14 mouse cellular contexts compared by ENCODE assay signal in the genomic region with DNA sequence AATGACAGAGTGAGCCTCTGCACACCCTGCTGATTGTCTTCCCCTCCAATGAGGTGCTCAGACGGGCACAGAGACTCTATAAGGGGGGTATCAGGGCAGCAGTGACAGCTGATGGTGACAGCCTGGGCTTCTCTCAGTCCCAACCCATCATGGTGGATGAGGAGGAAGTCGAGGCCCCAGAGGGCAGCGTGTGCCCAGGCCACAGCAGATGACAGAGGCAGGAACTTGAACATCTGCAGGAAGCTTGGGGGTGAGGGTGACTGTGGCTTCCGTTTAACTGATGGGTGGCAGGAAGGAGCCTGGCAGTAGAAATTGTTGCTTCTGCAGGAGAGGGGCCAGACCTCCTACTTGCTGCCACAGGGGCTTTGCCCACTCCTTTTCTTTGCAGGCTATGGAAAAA. TPM values are rescaled to one million over a fixed set of nuclear protein-coding genes. Genes with fewer than 3 reads are reported as not detected.
DNase-seq lines count a peak whose midpoint lies in the region; ATAC-seq and TF ChIP-seq lines count a peak whose summit lies in the region.
"Had no signal": no experiment of that assay in that cellular context is flagged by ENCODE, and none has a peak within 500 bp of the region (broad histone marks: within the 10 kb centered on the region; RNA-seq: fewer than 3 reads in every experiment).

No protein-coding gene starts in this region.

- H3K27me3 ChIP-seq in liver, postnatal 0 days (ENCODE audit: insufficient read depth, low read length) = no peaks in the 10 kb centered on the region
- H3K27me3 ChIP-seq in hindbrain, embryonic 12.5 days = no peaks in the 10 kb centered on the region
- H3K27me3 ChIP-seq: limb, embryonic 13.5 days had no signal

- H3K4me3 ChIP-seq in liver, postnatal 0 days (ENCODE audit: low read depth, low read length) = no peak overlapping the region
- H3K4me3 ChIP-seq in hindbrain, embryonic 12.5 days = no peak overlapping the region
- H3K4me3 ChIP-seq: erythroblast, embryonic 14.5 days; limb, embryonic 13.5 days; neural tube, embryonic 12.5 days had no signal

- no peaks in the 10 kb centered on the region for H3K36me3 ChIP-seq in liver, postnatal 0 days (replicated peaks; ENCODE audit: insufficient read depth, low read length)
- no peaks in the 10 kb centered on the region for H3K36me3 ChIP-seq in hindbrain, embryonic 12.5 days
- H3K36me3 ChIP-seq: limb, embryonic 13.5 days; neural tube, embryonic 12.5 days had no signal

- no peak overlapping the region for H3K9ac ChIP-seq in liver, postnatal 0 days (replicated peaks)
- H3K9ac ChIP-seq in hindbrain, embryonic 12.5 days = no peak overlapping the region
- H3K9ac ChIP-seq: hindbrain, embryonic 14.5 days; limb, embryonic 13.5 days; neural tube, embryonic 12.5 days had no signal

- peak overlapping the region; percentile 64 for H3K27ac ChIP-seq in liver, postnatal 0 days (ENCODE audit: low read depth)
- H3K27ac ChIP-seq in hindbrain, embryonic 12.5 days = no peak overlapping the region
- H3K27ac ChIP-seq: hindbrain, embryonic 14.5 days; limb, embryonic 13.5 days; neural tube, embryonic 12.5 days; stomach, postnatal 0 days had no signal

- 0 out of 2 replicates have a peak, but pooled peaks have one; percentile 12 for TF ChIP-seq EP300 in liver, postnatal 0 days (IDR thresholded peaks at IDR 0.05; ENCODE audit: low read depth)

- TF ChIP-seq CTCF in liver, postnatal 0 days (IDR thresholded peaks at IDR 0.05; ENCODE audit: low read depth) = no peak

- peak overlapping the region; percentile 40 for H3K4me2 ChIP-seq in liver, postnatal 0 days (ENCODE audit: low read depth, low read length)
- H3K4me2 ChIP-seq in hindbrain, embryonic 12.5 days (replicated peaks) = no peak overlapping the region
- H3K4me2 ChIP-seq: hindbrain, embryonic 14.5 days; limb, embryonic 13.5 days; neural tube, embryonic 12.5 days had no signal

- peaks cover 10% of the 10 kb centered on the region for H3K4me1 ChIP-seq in liver, postnatal 0 days (ENCODE audit: insufficient read depth)
- peaks cover 9% of the 10 kb centered on the region; the same call in 1 of the 2 replicates for H3K4me1 ChIP-seq in hindbrain, embryonic 12.5 days

- intact Hi-C loops in heart, postnatal 25 days (cut with DNase I) = no loop called here

- DNase-seq in heart, adult 9 months (ENCODE audit: low spot score in 2 of 2) = peak; percentile 24 to 55
- DNase-seq in heart, postnatal 25 days (ENCODE audit: low spot score) = no peak
- DNase-seq in T-cell, adult 2 months (ENCODE audit: low spot score) = peak; percentile 86
- DNase-seq in liver, postnatal 0 days = peak; percentile 65
- peak; percentile 89 to 90 for DNase-seq in spleen, postnatal 36 days (ENCODE audit: low spot score in 2 of 2)
- DNase-seq in right cerebral cortex, postnatal 25 days = no peak
- DNase-seq in cerebellum, postnatal 4 days (ENCODE audit: low spot score in 2 of 2) = no peak
- DNase-seq: adrenal gland, postnatal 36 days had no signal

- 26% methylated on average over 4 of the region's 4 CpGs for WGBS in liver, postnatal 0 days (ENCODE audit: insufficient replicate concordance)
- 64% methylated on average over 4 of the region's 4 CpGs for WGBS in hindbrain, embryonic 12.5 days

- peaks cover 4% of the 10 kb centered on the region for H3K9me3 ChIP-seq in liver, postnatal 0 days (ENCODE audit: low read length)
- H3K9me3 ChIP-seq in hindbrain, embryonic 12.5 days (replicated peaks) = no peaks in the 10 kb centered on the region
- H3K9me3 ChIP-seq: limb, embryonic 13.5 days had no signal

- peak; percentile 78 for ATAC-seq in liver, postnatal 0 days
- no peak for ATAC-seq in hindbrain, embryonic 12.5 days (ENCODE audit: low FRiP score)

RNA-seq across cellular contexts. Expression of gene Il21r, which starts 27.1 kb away (rescaled TPM):
- total RNA-seq in heart, postnatal 25 days (2021) = under 1 TPM; 0.29 to 0.67 TPM
- 0.70 TPM in 2 replicates for polyA plus RNA-seq in liver, postnatal 0 days (2015; fragmentation: Nextera tagmentation; extraction: Ambion mirVana)
- polyA plus RNA-seq in hindbrain, embryonic 12.5 days (2016; fragmentation: Nextera tagmentation; extraction: Ambion mirVana) = 0.30 and 0.57 TPM in 2 replicates

Comparison
In these comparisons a context has a peak if more than half of its experiments do, and no peak if none do; other contexts are left out.
1. DNase-seq: peak in heart, adult 9 months (2 of 2), T-cell, adult 2 months (single experiment), liver, postnatal 0 days (single experiment) and spleen, postnatal 36 days (2 of 2); none in heart, postnatal 25 days (single experiment), right cerebral cortex, postnatal 25 days (single experiment) and cerebellum, postnatal 4 days (0 of 2).